Mouse (Mus musculus): ENCODE measurements around the gene Spata3.

DNA sequence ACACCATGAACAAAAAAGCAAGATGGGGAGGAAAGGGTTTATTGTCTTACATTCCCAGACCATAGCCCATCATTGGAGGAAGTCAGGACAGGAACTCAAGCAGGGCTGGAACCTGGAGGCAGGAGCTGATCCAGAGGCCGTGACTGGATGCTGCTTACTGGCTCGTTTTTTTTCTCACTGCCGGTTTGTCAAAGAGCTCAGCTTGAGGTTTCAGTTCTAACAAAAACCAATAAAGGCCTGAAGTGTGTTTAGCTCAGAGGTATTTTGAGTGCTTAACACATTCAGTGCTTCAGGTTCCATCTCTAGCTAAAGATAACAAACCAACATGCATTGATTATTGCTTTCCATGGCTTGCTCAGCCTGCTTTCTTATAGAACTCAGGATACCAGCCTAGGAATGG is 44.3 kb upstream of the Spata3 start:
- TF ChIP-seq GATA1 (IDR thresholded peaks at IDR 0.05; ENCODE audit: low read length) (no peak), TAL1 (IDR thresholded peaks at IDR 0.05; ENCODE audit: low read length) (no peak)
